14 mouse cellular contexts compared by ENCODE assay signal in genomic region chr6:128769481-128770253, GRCm38 (mm10). TPM values are rescaled to one million over a fixed set of nuclear protein-coding genes. Genes with fewer than 3 reads are reported as not detected.
A peak's percentile ranks its signal among the peaks of the same experiment; 100 is the strongest.
DNase-seq lines count a peak whose midpoint lies in the region; ATAC-seq and TF ChIP-seq lines count a peak whose summit lies in the region.
"Had no signal": no experiment of that assay in that cellular context is flagged by ENCODE, and none has a peak within 500 bp of the region (broad histone marks: within the 10 kb centered on the region; RNA-seq: fewer than 3 reads in every experiment).

No protein-coding gene starts in this region.

- H3K4me2 ChIP-seq in liver, embryonic 15.5 days = no peak overlapping the region
- H3K4me2 ChIP-seq in embryonic facial prominence, embryonic 13.5 days = peak overlapping the region; percentile 39
- H3K4me2 ChIP-seq in midbrain, embryonic 15.5 days = no peak overlapping the region

- H3K9me3 ChIP-seq in liver, embryonic 15.5 days (replicated peaks) = no peaks in the 10 kb centered on the region
- H3K9me3 ChIP-seq in embryonic facial prominence, embryonic 13.5 days = no peaks in the 10 kb centered on the region
- no peaks in the 10 kb centered on the region for H3K9me3 ChIP-seq in midbrain, embryonic 15.5 days

- H3K27me3 ChIP-seq in liver, embryonic 15.5 days = no peaks in the 10 kb centered on the region
- H3K27me3 ChIP-seq in embryonic facial prominence, embryonic 13.5 days = no peaks in the 10 kb centered on the region
- no peaks in the 10 kb centered on the region for H3K27me3 ChIP-seq in midbrain, embryonic 15.5 days (replicated peaks)

- TF ChIP-seq CTCF in brain, embryonic 14.5 days (IDR thresholded peaks at IDR 0.05; ENCODE audit: borderline replicate concordance, extremely low read depth, insufficient read depth, insufficient read length) = no peak

- peak; percentile 27; the same call in 1 of the 2 replicates for ATAC-seq in liver, embryonic 15.5 days (ENCODE audit: insufficient read depth)
- no peak for ATAC-seq in embryonic facial prominence, embryonic 13.5 days (ENCODE audit: insufficient number of reproducible peaks, insufficient read depth, low FRiP score, low TSS enrichment, low read depth)
- ATAC-seq in midbrain, embryonic 15.5 days (replicated peaks) = no peak; the same call in 1 of the 2 replicates

- TF ChIP-seq POLR2A in brain, embryonic 14.5 days (IDR thresholded peaks at IDR 0.05; ENCODE audit: borderline replicate concordance, extremely low read depth, insufficient read depth, insufficient read length, poor library complexity, severe bottlenecking) = no peak

- no peaks in the 10 kb centered on the region for H3K36me3 ChIP-seq in liver, embryonic 15.5 days (replicated peaks)
- no peaks in the 10 kb centered on the region for H3K36me3 ChIP-seq in embryonic facial prominence, embryonic 13.5 days
- H3K36me3 ChIP-seq in midbrain, embryonic 15.5 days (replicated peaks) = no peaks in the 10 kb centered on the region
- H3K36me3 ChIP-seq: G1E had no signal

- H3K9ac ChIP-seq in liver, embryonic 15.5 days = no peak overlapping the region
- 0 out of 2 replicates have a peak overlapping the region, but pooled peaks have one; percentile 51 for H3K9ac ChIP-seq in embryonic facial prominence, embryonic 13.5 days
- H3K9ac ChIP-seq in midbrain, embryonic 15.5 days = no peak overlapping the region

- 70% methylated on average over 10 of the region's 10 CpGs for WGBS in liver, embryonic 15.5 days (ENCODE audit: insufficient replicate concordance)
- 71% methylated on average over 10 of the region's 10 CpGs for WGBS in embryonic facial prominence, embryonic 13.5 days
- WGBS in midbrain, embryonic 15.5 days = 75% methylated on average over 10 of the region's 10 CpGs

- no peak overlapping the region for H3K27ac ChIP-seq in liver, embryonic 15.5 days (replicated peaks)
- no peak overlapping the region for H3K27ac ChIP-seq in embryonic facial prominence, embryonic 13.5 days
- H3K27ac ChIP-seq in midbrain, embryonic 15.5 days = 0 out of 2 replicates have a peak overlapping the region, but pooled peaks have one; percentile 11

- H3K4me3 ChIP-seq in liver, embryonic 15.5 days (replicated peaks) = no peak overlapping the region
- no peak overlapping the region for H3K4me3 ChIP-seq in embryonic facial prominence, embryonic 13.5 days
- H3K4me3 ChIP-seq in midbrain, embryonic 15.5 days = no peak overlapping the region
- H3K4me3 ChIP-seq: erythroblast, embryonic 14.5 days had no signal

- H3K4me1 ChIP-seq in liver, embryonic 15.5 days (replicated peaks) = peaks cover 8% of the 10 kb centered on the region; the same call in 1 of the 2 replicates
- H3K4me1 ChIP-seq in embryonic facial prominence, embryonic 13.5 days = peaks cover 8% of the 10 kb centered on the region; the same call in 1 of the 2 replicates
- H3K4me1 ChIP-seq in midbrain, embryonic 15.5 days = peaks cover 3% of the 10 kb centered on the region; the same call in 1 of the 2 replicates

- no peak for DNase-seq in liver
- peak; percentile 35 for DNase-seq in brain, embryonic 14.5 days (ENCODE audit: low read depth)
- no peak for DNase-seq in cerebellum, adult 11 months
- DNase-seq in spleen, adult 12 weeks (ENCODE audit: low spot score) = no peak
- no peak for DNase-seq in spleen, postnatal 14 days (ENCODE audit: low spot score in 2 of 2)
- DNase-seq: adrenal gland, postnatal 10 days; cerebellum, adult 18-20 months; heart, postnatal 14 days; spleen, adult 18-20 months had no signal

RNA-seq across cellular contexts. Expression of gene Klrb1c, which starts 19.3 kb away (rescaled TPM):
- 0.25 and 0.37 TPM in 2 replicates for polyA plus RNA-seq in liver, embryonic 15.5 days (2015; fragmentation: Nextera tagmentation; extraction: Ambion mirVana)
- 0.05 and 0.07 TPM in 2 replicates for polyA plus RNA-seq in brain, embryonic 14.5 days (2012; rRNA removed)
- 0.10 TPM in 1 of 2 replicates, not detected in the other for polyA plus RNA-seq in embryonic facial prominence, embryonic 13.5 days (2015; fragmentation: Nextera tagmentation; extraction: Ambion mirVana)
- 0.12 and 0.13 TPM in 2 replicates for polyA plus RNA-seq in midbrain, embryonic 15.5 days (2015; fragmentation: Nextera tagmentation; extraction: Ambion mirVana)
- polyA plus RNA-seq: erythroblast, embryonic 14.5 days; G1E had no signal

RNA-seq across cellular contexts. Expression of gene Klrb1, which starts 46.8 kb away (rescaled TPM):
- not detected in 2 replicates for polyA plus RNA-seq in liver, embryonic 15.5 days (2015; fragmentation: Nextera tagmentation; extraction: Ambion mirVana)
- 0.19 and 0.23 TPM in 2 replicates for polyA plus RNA-seq in brain, embryonic 14.5 days (2012; rRNA removed)
- not detected in 2 replicates for polyA plus RNA-seq in embryonic facial prominence, embryonic 13.5 days (2015; fragmentation: Nextera tagmentation; extraction: Ambion mirVana)
- polyA plus RNA-seq in midbrain, embryonic 15.5 days (2015; fragmentation: Nextera tagmentation; extraction: Ambion mirVana) = 0.82 and 0.94 TPM in 2 replicates
- polyA plus RNA-seq: erythroblast, embryonic 14.5 days; G1E had no signal

RNA-seq across cellular contexts. Expression of gene Gm44511, which starts 56.4 kb away (rescaled TPM):
- polyA plus RNA-seq in liver, embryonic 15.5 days (2015; fragmentation: Nextera tagmentation; extraction: Ambion mirVana) = not detected in 2 replicates
- not detected in 2 replicates for polyA plus RNA-seq in brain, embryonic 14.5 days (2012; rRNA removed)
- polyA plus RNA-seq in embryonic facial prominence, embryonic 13.5 days (2015; fragmentation: Nextera tagmentation; extraction: Ambion mirVana) = not detected in 2 replicates
- not detected in 2 replicates for polyA plus RNA-seq in midbrain, embryonic 15.5 days (2015; fragmentation: Nextera tagmentation; extraction: Ambion mirVana)
- polyA plus RNA-seq: erythroblast, embryonic 14.5 days; G1E had no signal

RNA-seq across cellular contexts. Expression of gene Klrb1b, which starts 56.5 kb away (rescaled TPM):
- 0.18 and 0.23 TPM in 2 replicates for polyA plus RNA-seq in liver, embryonic 15.5 days (2015; fragmentation: Nextera tagmentation; extraction: Ambion mirVana)
- polyA plus RNA-seq in brain, embryonic 14.5 days (2012; rRNA removed) = 0.05 TPM in 1 of 2 replicates, not detected in the other
- 0.19 TPM in 1 of 2 replicates, not detected in the other for polyA plus RNA-seq in embryonic facial prominence, embryonic 13.5 days (2015; fragmentation: Nextera tagmentation; extraction: Ambion mirVana)
- polyA plus RNA-seq in midbrain, embryonic 15.5 days (2015; fragmentation: Nextera tagmentation; extraction: Ambion mirVana) = not detected in 2 replicates
- polyA plus RNA-seq: G1E had no signal
